Mouse (Mus musculus): ENCODE data around the gene Igfbp2. TPM values are rescaled to one million over a fixed set of nuclear protein-coding genes. Genes with fewer than 3 reads are reported as not detected.

Igfbp2 gene
- polyA plus RNA-seq, 1 experiment from 2014 or later = 524 TPM

GRCm38 (mm10) chr1:72822893-72823292 lies 1.4 kb upstream of the Igfbp2 start:
- H3K4me1 ChIP-seq = peaks cover 29% of the 10 kb centered on the region
- WGBS = 47% methylated on average over 10 of the region's 10 CpGs
- H3K27ac ChIP-seq = peak overlapping the region; percentile 95; the same call in 1 of the 2 replicates

DNA sequence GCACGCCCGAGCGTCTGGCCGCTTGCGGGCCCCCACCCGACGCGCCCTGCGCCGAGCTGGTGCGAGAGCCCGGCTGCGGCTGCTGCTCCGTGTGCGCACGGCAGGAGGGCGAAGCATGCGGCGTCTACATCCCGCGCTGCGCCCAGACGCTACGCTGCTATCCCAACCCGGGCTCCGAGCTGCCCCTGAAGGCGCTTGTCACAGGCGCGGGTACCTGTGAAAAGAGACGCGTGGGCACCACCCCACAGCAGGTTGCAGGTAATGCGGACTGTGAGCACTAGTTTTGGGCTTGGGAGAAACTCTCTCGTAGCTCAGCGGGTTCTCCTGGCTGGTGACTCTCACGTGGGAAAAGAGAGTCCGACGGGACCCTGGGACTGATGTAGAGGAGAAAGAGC lies 401 bp downstream of the Igfbp2 start:
- Histone ChIP-seq H3K36me3 (replicated peaks) (peaks cover 16% of the 10 kb centered on the region), H3K9me3 (no peaks in the 10 kb centered on the region), H3K27me3 (no peaks in the 10 kb centered on the region), H3K4me2 (peak overlapping the region; percentile 88), H3K4me3 (replicated peaks) (peak overlapping the region; percentile 88), H3K9ac (peak overlapping the region; percentile 91), H3K27ac (peak overlapping the region; percentile 95), H3K4me1 (peaks cover 37% of the 10 kb centered on the region)
- WGBS = under 1% methylated on average over 30 of the region's 37 CpGs
- peak; percentile 53 for ATAC-seq (ENCODE audit: low FRiP score)

More at GRCm38 (mm10) chr1:72822893-72823292, 1.4 kb upstream of the Igfbp2 start:
- no peaks in the 10 kb centered on the region for H3K9me3 ChIP-seq
- no peak overlapping the region for H3K4me3 ChIP-seq (replicated peaks)
- no peak for ATAC-seq (ENCODE audit: low FRiP score)
- no peaks in the 10 kb centered on the region for H3K36me3 ChIP-seq (replicated peaks)
- no peak overlapping the region for H3K9ac ChIP-seq
- no peaks in the 10 kb centered on the region for H3K27me3 ChIP-seq
- no peak overlapping the region for H3K4me2 ChIP-seq

DNA sequence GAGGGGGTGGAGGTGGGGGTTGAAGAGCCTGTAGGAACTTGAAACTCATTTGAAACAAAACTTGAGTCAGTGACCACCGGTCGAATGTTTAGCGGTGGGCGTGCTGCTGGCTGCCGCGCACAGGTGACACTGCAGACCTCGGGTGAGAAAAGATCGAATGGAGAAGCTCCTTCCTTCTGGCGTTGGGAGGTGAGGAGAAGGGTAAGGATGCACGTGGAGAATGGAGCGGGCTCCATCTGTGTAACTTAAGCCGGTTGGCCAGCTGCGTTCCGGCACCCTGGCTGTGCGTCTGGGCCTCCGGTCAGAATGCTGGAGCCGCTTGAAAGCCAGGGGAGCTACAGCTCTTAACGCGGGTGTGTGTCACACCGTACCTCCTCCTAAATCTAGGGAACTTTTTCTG lies 983 bp downstream of the Igfbp2 start:
- H3K9ac ChIP-seq = peak overlapping the region; percentile 91
- peak overlapping the region; percentile 95 for H3K27ac ChIP-seq
- peak overlapping the region; percentile 88 for H3K4me3 ChIP-seq (replicated peaks)
- H3K9me3 ChIP-seq = no peaks in the 10 kb centered on the region
- H3K36me3 ChIP-seq (replicated peaks) = peaks cover 22% of the 10 kb centered on the region
- peak; percentile 3; the same call in 1 of the 2 replicates for ATAC-seq (ENCODE audit: low FRiP score)
- H3K4me2 ChIP-seq = peak overlapping the region; percentile 88
- WGBS = under 1% methylated on average over 20 of the region's 20 CpGs
- H3K27me3 ChIP-seq = no peaks in the 10 kb centered on the region
- H3K4me1 ChIP-seq = peaks cover 37% of the 10 kb centered on the region

- peak overlapping the region; percentile 88 for H3K4me2 ChIP-seq
- H3K9me3 ChIP-seq = no peaks in the 10 kb centered on the region
- no peak for ATAC-seq (ENCODE audit: low FRiP score)
- 4% methylated on average over 4 of the region's 4 CpGs for WGBS
- peaks cover 37% of the 10 kb centered on the region for H3K4me1 ChIP-seq
- H3K27me3 ChIP-seq = no peaks in the 10 kb centered on the region
- H3K27ac ChIP-seq = peak overlapping the region; percentile 95
- peak overlapping the region; percentile 91 for H3K9ac ChIP-seq
- peak overlapping the region; percentile 88 for H3K4me3 ChIP-seq (replicated peaks)
- peaks cover 29% of the 10 kb centered on the region for H3K36me3 ChIP-seq (replicated peaks)
These were observed 1.6 kb downstream of the Igfbp2 start for GRCm38 (mm10) chr1:72825921-72826320.

DNA sequence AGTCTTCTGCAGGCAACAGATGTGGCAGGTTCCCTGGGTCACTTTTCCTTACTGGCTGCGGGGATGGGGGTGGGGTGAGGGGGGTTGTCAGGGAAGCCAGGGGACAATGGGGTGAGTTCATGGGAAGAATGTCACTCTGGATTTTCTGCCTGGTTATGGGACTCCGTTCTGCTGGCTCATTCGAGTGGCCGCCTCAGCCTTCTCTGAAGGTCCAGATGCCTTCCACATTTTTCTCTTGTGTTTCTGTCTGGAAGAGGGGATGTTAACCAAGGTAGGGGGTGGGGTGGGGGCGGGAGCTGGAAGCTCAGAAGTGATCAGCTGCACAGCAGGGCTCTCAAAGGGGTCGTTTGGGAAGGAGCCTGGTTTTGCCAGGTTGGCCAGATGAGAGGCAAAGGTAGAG lies 2.1 kb downstream of the Igfbp2 start:
- Histone ChIP-seq H3K4me1 (peaks cover 37% of the 10 kb centered on the region), H3K4me2 (peak overlapping the region; percentile 88), H3K27me3 (no peaks in the 10 kb centered on the region), H3K36me3 (replicated peaks) (peaks cover 33% of the 10 kb centered on the region), H3K9ac (peak overlapping the region; percentile 91), H3K4me3 (replicated peaks) (peak overlapping the region; percentile 88), H3K9me3 (no peaks in the 10 kb centered on the region), H3K27ac (peak overlapping the region; percentile 95)
- ATAC-seq (ENCODE audit: low FRiP score) = peak; percentile 1; the same call in 1 of the 2 replicates
- 0% methylated on average over 6 of the region's 6 CpGs for WGBS

DNA sequence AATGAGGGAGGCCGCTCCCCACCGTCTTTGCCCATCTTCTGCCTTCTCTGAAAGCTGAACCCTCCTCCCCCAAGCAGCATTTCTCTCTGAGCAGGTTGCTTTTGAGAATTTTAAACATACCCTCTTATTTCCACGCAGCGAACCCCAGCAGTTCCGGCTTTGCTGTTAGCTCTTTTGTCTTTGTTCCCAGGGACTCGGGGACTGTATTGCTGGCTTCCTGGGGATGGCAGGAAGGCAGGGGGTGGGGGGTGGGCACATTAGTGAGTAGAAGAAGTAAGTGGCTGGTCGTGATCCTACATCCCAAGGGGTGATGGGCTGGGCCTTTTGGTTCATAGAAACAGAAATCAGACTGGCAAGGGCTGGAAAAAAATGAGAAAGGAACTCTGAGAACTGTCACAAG lies 2.6 kb downstream of the Igfbp2 start:
- Histone ChIP-seq H3K4me1 (peaks cover 37% of the 10 kb centered on the region), H3K27me3 (no peaks in the 10 kb centered on the region), H3K27ac (peak overlapping the region; percentile 95), H3K9ac (peak overlapping the region; percentile 91), H3K36me3 (replicated peaks) (peaks cover 33% of the 10 kb centered on the region), H3K4me3 (replicated peaks) (peak overlapping the region; percentile 88), H3K4me2 (peak overlapping the region; percentile 88), H3K9me3 (no peaks in the 10 kb centered on the region)
- under 1% methylated on average over 7 of the region's 7 CpGs for WGBS
- no peak for ATAC-seq (ENCODE audit: low FRiP score)

DNA sequence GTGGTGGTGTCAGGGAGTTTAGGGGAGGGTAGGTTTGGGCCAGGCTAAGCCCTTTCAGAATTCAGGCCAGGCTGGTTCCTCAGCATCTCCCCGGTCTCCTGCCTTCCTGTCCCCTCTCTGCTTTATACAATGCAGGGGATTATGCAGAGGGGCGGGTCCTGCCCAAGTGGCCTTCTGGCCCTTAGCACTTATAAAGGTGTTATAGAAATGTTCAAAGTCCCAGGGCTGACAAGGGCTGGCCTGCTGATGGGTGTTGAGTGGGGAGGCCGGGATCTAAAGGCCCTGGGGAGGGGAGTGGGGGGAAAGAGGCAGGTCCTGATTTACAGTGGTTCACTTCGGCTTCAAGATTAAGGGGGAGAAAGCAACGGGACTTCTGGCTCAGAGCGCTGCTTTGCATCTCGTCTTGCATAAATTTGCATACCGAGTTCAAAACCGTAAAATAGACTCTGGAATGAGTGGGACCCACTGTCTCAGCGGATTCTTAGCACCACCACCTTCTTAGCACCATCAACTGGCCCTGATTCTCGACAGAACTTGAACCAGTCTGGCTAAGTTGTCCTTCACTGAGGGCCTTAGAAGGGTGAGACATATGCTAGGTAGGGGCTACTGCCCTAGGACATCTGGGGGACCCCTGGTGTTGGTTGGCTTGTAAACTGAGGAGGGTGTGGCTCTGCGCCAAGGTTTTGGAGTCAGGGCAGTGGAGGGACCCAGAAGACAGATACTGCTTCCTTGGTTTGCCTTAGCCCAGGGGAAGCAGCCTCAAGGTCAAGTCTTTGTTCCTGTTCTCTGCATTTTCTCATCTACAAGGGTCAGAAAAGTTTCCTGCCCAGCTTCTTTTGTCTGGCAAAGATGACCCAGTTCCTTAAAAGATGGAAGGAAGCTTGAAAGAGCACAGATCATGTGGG lies 3.4 kb downstream of the Igfbp2 start:
- peak; percentile 30; the same call in 1 of the 2 replicates for ATAC-seq (ENCODE audit: low FRiP score)

DNA sequence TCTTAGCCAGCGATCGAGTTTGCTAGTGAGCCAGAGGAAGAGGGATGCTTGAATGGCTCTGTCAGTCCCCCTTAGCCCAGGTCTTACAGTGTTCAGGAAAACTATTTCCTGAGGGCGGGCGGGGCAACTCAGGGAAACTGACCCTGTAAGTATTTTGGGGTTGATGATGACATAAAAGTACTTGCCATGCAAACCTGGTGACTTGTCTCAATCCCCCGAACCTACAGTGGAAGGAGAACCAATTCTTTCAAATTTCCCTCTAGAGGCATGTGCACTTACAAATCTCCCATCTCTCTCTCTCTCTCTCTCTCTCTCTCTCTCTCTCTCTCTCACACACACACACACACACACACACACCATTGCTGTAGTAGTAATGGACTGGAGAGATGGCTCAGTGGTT lies 4.5 kb downstream of the Igfbp2 start:
- Histone ChIP-seq H3K4me3 (replicated peaks) (no peak overlapping the region), H3K36me3 (replicated peaks) (peaks cover 45% of the 10 kb centered on the region), H3K4me2 (no peak overlapping the region), H3K9me3 (no peaks in the 10 kb centered on the region), H3K9ac (no peak overlapping the region), H3K27me3 (no peaks in the 10 kb centered on the region), H3K4me1 (peaks cover 46% of the 10 kb centered on the region), H3K27ac (no peak overlapping the region)
- ATAC-seq (ENCODE audit: low FRiP score) = no peak
- 91% methylated on average over 5 of the region's 5 CpGs for WGBS

More for the DNA sequence above, 3.4 kb downstream of the Igfbp2 start:
- H3K9me3 ChIP-seq = no peaks in the 10 kb centered on the region
- H3K4me1 ChIP-seq = peaks cover 43% of the 10 kb centered on the region
- peaks cover 37% of the 10 kb centered on the region for H3K36me3 ChIP-seq (replicated peaks)
- H3K27ac ChIP-seq = peak overlapping the region; percentile 95
- H3K4me2 ChIP-seq = peak overlapping the region; percentile 88
- H3K9ac ChIP-seq = peak overlapping the region; percentile 91
- H3K4me3 ChIP-seq (replicated peaks) = peak overlapping the region; percentile 88
- H3K27me3 ChIP-seq = no peaks in the 10 kb centered on the region
- WGBS = 15% methylated on average over 12 of the region's 12 CpGs

- H3K9me3 ChIP-seq = no peaks in the 10 kb centered on the region
- H3K9ac ChIP-seq = no peak overlapping the region
- H3K4me1 ChIP-seq = peaks cover 43% of the 10 kb centered on the region
- no peaks in the 10 kb centered on the region for H3K27me3 ChIP-seq
- 95% methylated on average over 2 of the region's 2 CpGs for WGBS
- no peak for ATAC-seq (ENCODE audit: low FRiP score)
- H3K36me3 ChIP-seq (replicated peaks) = peaks cover 59% of the 10 kb centered on the region
- no peak overlapping the region for H3K4me2 ChIP-seq
- H3K27ac ChIP-seq = no peak overlapping the region
- no peak overlapping the region for H3K4me3 ChIP-seq (replicated peaks)
These were observed 6.2 kb downstream of the Igfbp2 start for GRCm38 (mm10) chr1:72830485-72830884.

- no peak; the same call in 1 of the 2 replicates for ATAC-seq (ENCODE audit: low FRiP score)
- peaks cover 77% of the 10 kb centered on the region for H3K36me3 ChIP-seq (replicated peaks)
- 59% methylated on average over 3 of the region's 3 CpGs for WGBS
These were observed 8.4 kb downstream of the Igfbp2 start for GRCm38 (mm10) chr1:72832715-72833153.

GRCm38 (mm10) chr1:72833563-72833962 lies 9.3 kb downstream of the Igfbp2 start:
- no peak overlapping the region for H3K4me2 ChIP-seq
- no peaks in the 10 kb centered on the region for H3K9me3 ChIP-seq
- ATAC-seq (ENCODE audit: low FRiP score) = no peak
- peak overlapping the region; percentile 19; the same call in 1 of the 2 replicates for H3K27ac ChIP-seq
- H3K9ac ChIP-seq = no peak overlapping the region
- H3K4me1 ChIP-seq = peaks cover 20% of the 10 kb centered on the region
- no peak overlapping the region for H3K4me3 ChIP-seq (replicated peaks)
- peaks cover 78% of the 10 kb centered on the region for H3K36me3 ChIP-seq (replicated peaks)
- no peaks in the 10 kb centered on the region for H3K27me3 ChIP-seq
- WGBS = 72% methylated on average over 4 of the region's 4 CpGs

More at GRCm38 (mm10) chr1:72832715-72833153, 8.4 kb downstream of the Igfbp2 start:
- H3K27ac ChIP-seq = peak overlapping the region; percentile 53
- no peak overlapping the region for H3K4me2 ChIP-seq
- H3K4me3 ChIP-seq (replicated peaks) = no peak overlapping the region
- H3K4me1 ChIP-seq = peaks cover 26% of the 10 kb centered on the region
- no peak overlapping the region for H3K9ac ChIP-seq
- H3K9me3 ChIP-seq = no peaks in the 10 kb centered on the region
- no peaks in the 10 kb centered on the region for H3K27me3 ChIP-seq

DNA sequence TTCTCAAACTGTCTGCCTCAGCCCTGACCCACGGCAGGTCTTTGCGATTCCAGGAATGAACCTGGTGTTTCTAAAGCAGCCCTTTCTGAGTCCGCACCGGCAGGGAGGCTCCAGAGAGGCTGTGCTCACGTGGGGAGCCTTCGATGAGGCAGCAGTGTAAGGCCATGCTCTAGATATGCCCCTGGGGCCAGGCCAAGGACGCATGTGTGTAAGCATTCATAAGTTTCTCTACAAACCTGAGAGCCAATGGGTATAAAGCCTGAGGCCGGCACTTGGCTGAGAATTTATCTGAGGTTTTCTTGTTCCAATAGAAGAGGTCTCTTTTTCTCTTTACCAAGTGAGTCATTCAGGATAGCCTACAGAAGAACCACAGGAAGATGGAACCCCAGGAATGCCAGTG lies 15.1 kb downstream of the Igfbp2 start:
- H3K27me3 ChIP-seq = no peaks in the 10 kb centered on the region
- no peak for ATAC-seq (ENCODE audit: low FRiP score)
- H3K4me2 ChIP-seq = no peak overlapping the region
- H3K27ac ChIP-seq = no peak overlapping the region
- no peaks in the 10 kb centered on the region for H3K9me3 ChIP-seq
- peaks cover 70% of the 10 kb centered on the region for H3K36me3 ChIP-seq (replicated peaks)
- no peak overlapping the region for H3K4me3 ChIP-seq (replicated peaks)
- WGBS = 84% methylated on average over 8 of the region's 8 CpGs
- no peak overlapping the region for H3K9ac ChIP-seq
- no peaks in the 10 kb centered on the region for H3K4me1 ChIP-seq
